Mouse (Mus musculus) thymus, adult 2 months (tissue): ENCODE data around the gene P4ha1.

Experiments
- CTCF ChIP-seq: fragments of 200-500 bp; IDR thresholded peaks from 2 replicates; pipeline ENCODE4 v1.5.1; 2012; ENCODE audit warnings: mild to moderate bottlenecking, control low read depth, low read length, moderate library complexity, borderline replicate concordance; ENCODE audit not compliant: control insufficient read depth, poor library complexity, insufficient read depth; ENCODE audit errors: extremely low read depth
- POLR2A ChIP-seq: fragments of 200-500 bp; IDR thresholded peaks from 2 replicates; pipeline ENCODE4 v1.6.1; 2012; ENCODE audit warnings: mild to moderate bottlenecking, low read length, control low read depth, moderate library complexity; ENCODE audit not compliant: control insufficient read depth, poor library complexity, insufficient read depth; ENCODE audit errors: extremely low read depth

DNA sequence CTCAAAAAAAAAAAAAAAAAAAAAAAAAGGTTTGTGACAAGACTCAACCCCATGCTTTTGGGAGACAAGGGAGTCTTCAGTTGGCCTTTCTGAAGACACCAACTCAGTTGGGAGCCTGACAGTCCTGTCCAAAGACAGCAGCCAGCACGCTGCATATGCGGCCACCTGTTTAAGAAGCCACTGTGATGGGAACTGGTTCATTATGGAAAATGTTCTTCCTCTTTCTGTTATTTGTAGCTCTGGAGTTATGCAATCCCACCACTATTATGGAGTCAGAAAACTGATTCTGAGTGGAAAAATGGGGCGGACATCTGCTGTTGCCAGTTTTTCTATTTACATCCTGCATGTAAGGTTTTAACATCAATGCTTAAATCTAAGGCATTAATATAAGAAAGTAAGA, 66.6 kb downstream of the P4ha1 start:
- TF ChIP-seq CTCF (no peak), POLR2A (no peak)
